Mouse (Mus musculus): ENCODE measurements around the gene Nav2.

DNA sequence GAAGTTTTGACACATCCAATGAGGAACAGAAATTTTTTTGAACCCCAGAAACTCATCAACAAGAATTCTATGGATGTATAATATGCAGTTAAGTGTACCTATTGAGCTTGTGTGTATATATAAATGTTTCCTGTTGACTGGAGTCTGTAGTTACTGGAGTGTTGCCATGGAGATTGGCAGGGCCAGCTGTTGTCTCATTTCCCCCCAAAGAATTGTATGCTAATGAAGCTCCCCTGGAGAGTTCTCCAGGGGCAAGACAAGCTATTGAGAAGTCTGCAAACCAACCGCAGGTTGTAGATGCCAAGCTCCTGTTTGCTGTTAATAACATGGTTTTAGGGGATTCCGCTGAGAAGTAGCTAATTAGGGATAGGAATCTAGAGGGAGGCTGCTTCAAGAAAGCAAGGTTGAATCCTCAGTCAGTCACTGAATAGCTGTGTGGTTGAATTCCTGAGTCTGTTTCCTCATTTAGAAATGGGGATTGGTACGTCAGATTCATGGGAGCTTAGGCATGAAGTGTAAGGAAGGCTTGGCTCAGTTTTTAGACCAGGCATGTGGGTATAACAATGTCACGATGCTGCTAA lies 174.2 kb downstream of the Nav2 start:
- TF ChIP-seq POLR2AphosphoS2 (IDR thresholded peaks at IDR 0.05; ENCODE audit: insufficient read length, low read depth) (no peak), MYOG (IDR thresholded peaks at IDR 0.05; ENCODE audit: control insufficient read depth in 1 of 3, insufficient read depth in 1 of 3, insufficient read length in 2 of 3, low read depth in 2 of 3) (no peak), USF1 (IDR thresholded peaks at IDR 0.05; ENCODE audit: low read depth) (no peak)
